Mouse (Mus musculus): ENCODE results near the gene Cmya5. TPM values are rescaled to one million over a fixed set of nuclear protein-coding genes. Genes with fewer than 3 reads are reported as not detected.

Cmya5 gene
- polyA plus RNA-seq, 1 experiment from 2014 or later: 0.30 TPM

GRCm38 (mm10) chr13:92994743-92995142 is 149.8 kb downstream of the Cmya5 start:
- Histone ChIP-seq H3K9ac (replicated peaks; ENCODE audit: low read depth) (no peak overlapping the region), H3K27ac (ENCODE audit: low read length) (no peak overlapping the region)
- no peak for ATAC-seq

DNA sequence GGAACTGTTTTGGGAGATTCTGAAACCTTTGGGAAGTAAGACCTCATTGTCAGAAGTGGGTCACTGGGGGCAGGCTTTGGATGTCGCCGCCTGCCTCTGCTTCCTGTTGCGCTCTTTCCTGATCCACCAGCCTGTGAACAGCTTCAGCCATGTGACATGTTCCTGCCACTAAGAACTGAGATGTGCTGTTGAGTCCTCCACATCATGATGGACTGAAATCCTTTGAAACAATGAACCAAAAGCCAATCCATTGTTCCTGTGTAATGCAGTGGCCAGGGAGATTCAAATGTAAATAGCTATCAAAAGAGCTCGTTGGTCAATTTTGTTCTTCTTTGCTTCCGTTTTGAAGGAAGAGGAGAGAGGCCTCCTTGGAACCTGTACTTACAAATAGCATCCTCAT is 151.7 kb downstream of the Cmya5 start:
- TF ChIP-seq EP300 (IDR thresholded peaks at IDR 0.05) (no peak), CTCF (IDR thresholded peaks at IDR 0.05) (no peak)

More at GRCm38 (mm10) chr13:92994743-92995142, 149.8 kb downstream of the Cmya5 start:
- Histone ChIP-seq H3K9me3 (ENCODE audit: low read length) (no peaks in the 10 kb centered on the region), H3K4me2 (replicated peaks; ENCODE audit: low read depth, low read length) (no peak overlapping the region), H3K4me1 (ENCODE audit: insufficient read depth, low read depth, low read length) (no peaks in the 10 kb centered on the region), H3K4me3 (ENCODE audit: low read depth, low read length) (no peak overlapping the region), H3K36me3 (ENCODE audit: insufficient read depth, low read length) (no peaks in the 10 kb centered on the region), H3K27me3 (replicated peaks; ENCODE audit: insufficient read depth, low read length) (no peaks in the 10 kb centered on the region)
- no peak for TF ChIP-seq EP300 (IDR thresholded peaks at IDR 0.05)
- no peak for TF ChIP-seq CTCF (IDR thresholded peaks at IDR 0.05)
- DNase-seq (ENCODE audit: low spot score): no peak

More for the DNA sequence above, 151.7 kb downstream of the Cmya5 start:
- Histone ChIP-seq H3K9me3 (ENCODE audit: low read length) (no peaks in the 10 kb centered on the region), H3K4me2 (replicated peaks; ENCODE audit: low read depth, low read length) (no peak overlapping the region), H3K4me3 (ENCODE audit: low read depth, low read length) (no peak overlapping the region), H3K36me3 (ENCODE audit: insufficient read depth, low read length) (no peaks in the 10 kb centered on the region), H3K27ac (ENCODE audit: low read length) (no peak overlapping the region), H3K4me1 (ENCODE audit: insufficient read depth, low read depth, low read length) (no peaks in the 10 kb centered on the region), H3K27me3 (replicated peaks; ENCODE audit: insufficient read depth, low read length) (no peaks in the 10 kb centered on the region), H3K9ac (replicated peaks; ENCODE audit: low read depth) (no peak overlapping the region)
- DNase-seq (ENCODE audit: low spot score): no peak
- WGBS: 78% methylated on average over 5 of the region's 5 CpGs
- no peak for ATAC-seq

Other genes with a start within 250 kb of the Cmya5 start
- gene Tent2, start 47.7 kb upstream of the Cmya5 start, polyA plus RNA-seq (2015; fragmentation: Nextera tagmentation; extraction: Ambion mirVana): 34.4 and 35.2 TPM in 2 replicates
- 2.3 and 2.7 TPM in 2 replicates for gene Homer1, start 154.9 kb upstream of the Cmya5 start, polyA plus RNA-seq (2015; fragmentation: Nextera tagmentation; extraction: Ambion mirVana)